Mouse (Mus musculus) liver, embryonic 11.5 days (tissue): ENCODE data around the gene Cstl1. TPM values are rescaled to one million over a fixed set of nuclear protein-coding genes. Genes with fewer than 3 reads are reported as not detected.
A peak's percentile ranks its signal among the peaks of the same experiment; 100 is the strongest.

Source experiments
- ATAC-seq: fragments of 200-750 bp; cut with Nextera tagmentation; replicated peaks from 2 replicates; pipeline ENCODE4 v1.8.0; 2017; ENCODE audit warnings: moderate number of reproducible peaks, mild to moderate bottlenecking, moderate TSS enrichment, moderate library complexity; ENCODE audit not compliant: low FRiP score
- DNase-seq: peaks from one replicate; pipeline ENCODE4 v3.0.0-alpha.2; 2017; ENCODE audit warnings: low spot score
- H3K27ac ChIP-seq: fragments of 300-500 bp; sonication (generic); 2 replicates; pipeline ENCODE4 v1.5.1; 2014; ENCODE audit warnings: mild to moderate bottlenecking, low read depth, low read length, control low read depth
- H3K27me3 ChIP-seq: fragments of 300-500 bp; sonication (generic); replicated peaks from 2 replicates; pipeline ENCODE4 v1.6.1; 2014; ENCODE audit warnings: low read length, mixed read lengths; ENCODE audit not compliant: control insufficient read depth, insufficient read depth
- H3K36me3 ChIP-seq: fragments of 300-500 bp; sonication (generic); 2 replicates; pipeline ENCODE4 v1.6.1; 2014; ENCODE audit warnings: mild to moderate bottlenecking, low read length, moderate library complexity, mixed read lengths; ENCODE audit not compliant: control insufficient read depth, insufficient read depth
- H3K4me1 ChIP-seq: fragments of 300-500 bp; sonication (generic); replicated peaks from 2 replicates; pipeline ENCODE4 v1.6.1; 2014; ENCODE audit warnings: low read length, mixed read lengths; ENCODE audit not compliant: control insufficient read depth, insufficient read depth
- H3K4me2 ChIP-seq: fragments of 300-500 bp; sonication (generic); 2 replicates; pipeline ENCODE4 v1.6.1; 2014; ENCODE audit warnings: mild to moderate bottlenecking, control low read depth, moderate library complexity
- H3K4me3 ChIP-seq: fragments of 300-500 bp; sonication (generic); 2 replicates; pipeline ENCODE4 v1.5.1; 2014; ENCODE audit warnings: low read depth, low read length, control low read depth
- H3K9ac ChIP-seq: fragments of 300-500 bp; sonication (generic); 2 replicates; pipeline ENCODE4 v1.6.1; 2014; ENCODE audit warnings: low read depth, low read length, control low read depth
- H3K9me3 ChIP-seq: fragments of 300-500 bp; sonication (generic); 2 replicates; pipeline ENCODE4 v1.6.1; 2016; ENCODE audit warnings: low read length, inconsistent platforms, mixed read lengths; ENCODE audit not compliant: control insufficient read depth
- WGBS: fragments of 180-500 bp; shearing (Covaris S2); extraction: QIAGEN DNeasy Blood & Tissue Kit; methylation state at CpG from one replicate; pipeline ENCODE4 v1.1.7; 2014; 5-methylcytosine and 5-hydroxymethylcytosine counted together
- polyA plus RNA-seq: library from polyadenylated mRNA; unstranded; fragments of >200 nt; fragmentation: Nextera tagmentation; extraction: Ambion mirVana; gene quantifications from 2 replicates; pipeline ENCODE4 v1.2.1, GENCODE M21; 2014

The Cstl1 gene
- not detected in 2 replicates for polyA plus RNA-seq

DNA sequence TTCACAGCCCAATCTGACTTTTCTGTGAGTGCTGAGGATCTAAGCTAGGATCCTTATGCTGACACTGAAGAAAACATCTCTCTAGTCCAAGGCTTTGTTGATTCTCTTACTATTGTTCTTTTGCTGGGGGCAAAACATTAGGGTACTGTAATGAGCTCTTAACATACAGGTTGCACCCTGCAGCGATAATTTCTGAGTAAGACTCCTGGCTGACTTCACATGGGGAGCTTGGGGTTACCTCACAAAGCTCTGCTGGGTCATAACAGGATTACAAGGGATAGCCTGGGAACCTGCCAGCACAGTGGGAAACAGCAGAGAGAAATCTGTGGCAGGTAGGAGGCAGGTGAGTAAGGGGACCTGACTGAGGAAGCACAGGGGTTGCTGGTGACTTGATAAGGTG is at the start of gene Cstl1:
Cstl1 (plus strand) TSS at position 301 of the 400 bp plus-strand sequence.
- Histone ChIP-seq H3K4me1 (no peaks in the 10 kb centered on the region), H3K27ac (no peak within 1 kb of the TSS), H3K9ac (no peak within 1 kb of the TSS), H3K4me3 (no peak within 1 kb of the TSS), H3K27me3 (no peaks in the 10 kb centered on the region), H3K9me3 (no peaks in the 10 kb centered on the region), H3K36me3 (no peaks in the 10 kb centered on the region), H3K4me2 (no peak within 1 kb of the TSS)
- DNase-seq (no peak), ATAC-seq (no peak)
- 78% methylated on average over 1 of the region's 1 CpGs for WGBS

DNA sequence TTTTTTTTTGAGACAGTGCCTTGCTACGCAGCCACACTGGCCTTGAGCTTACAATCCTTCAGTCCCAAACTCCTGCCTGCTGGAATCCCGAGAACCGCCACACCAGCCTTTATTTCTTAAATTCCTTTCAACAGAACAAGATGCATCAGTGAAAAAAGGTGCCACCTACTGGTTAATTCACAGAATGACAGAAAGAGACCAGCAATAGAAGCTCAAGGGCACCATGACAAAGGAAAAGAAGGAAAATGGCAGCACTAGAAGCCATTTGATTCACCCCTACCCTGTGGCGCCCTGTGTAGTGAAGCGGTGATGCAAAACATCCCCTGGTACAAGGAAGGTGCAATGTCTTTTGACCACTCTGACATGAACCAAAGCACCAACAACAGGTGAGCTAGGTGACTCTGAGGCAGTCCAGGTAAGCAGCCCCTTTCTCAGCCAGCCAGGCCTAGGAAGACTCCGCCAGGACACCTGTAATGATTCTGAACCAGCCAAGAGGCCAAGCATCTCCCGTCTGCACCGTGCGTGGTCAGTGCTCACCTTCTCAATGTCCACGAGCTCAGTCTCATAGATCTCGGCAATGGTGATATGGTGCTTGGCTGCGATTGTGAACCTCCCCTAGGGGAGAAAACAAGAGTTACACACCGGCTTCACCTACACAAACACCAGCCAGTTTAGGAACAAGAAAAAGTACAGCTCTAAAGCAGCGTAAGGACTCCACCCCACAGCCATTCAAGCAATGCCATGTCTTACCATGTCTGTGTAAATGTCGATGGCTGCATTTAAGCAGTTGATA is 43.6 kb upstream of the Cstl1 start:
- no peak overlapping the region for H3K9ac ChIP-seq
- no peaks in the 10 kb centered on the region for H3K9me3 ChIP-seq
- no peak overlapping the region for H3K27ac ChIP-seq
- H3K4me1 ChIP-seq, result no peaks in the 10 kb centered on the region
- DNase-seq (no peak), ATAC-seq (no peak; the same call in 1 of the 2 replicates)
- H3K27me3 ChIP-seq, result no peaks in the 10 kb centered on the region
- no peaks in the 10 kb centered on the region for H3K36me3 ChIP-seq
- WGBS, result 84% methylated on average over 15 of the region's 15 CpGs
- no peak overlapping the region for H3K4me2 ChIP-seq
- H3K4me3 ChIP-seq, result no peak overlapping the region

DNA sequence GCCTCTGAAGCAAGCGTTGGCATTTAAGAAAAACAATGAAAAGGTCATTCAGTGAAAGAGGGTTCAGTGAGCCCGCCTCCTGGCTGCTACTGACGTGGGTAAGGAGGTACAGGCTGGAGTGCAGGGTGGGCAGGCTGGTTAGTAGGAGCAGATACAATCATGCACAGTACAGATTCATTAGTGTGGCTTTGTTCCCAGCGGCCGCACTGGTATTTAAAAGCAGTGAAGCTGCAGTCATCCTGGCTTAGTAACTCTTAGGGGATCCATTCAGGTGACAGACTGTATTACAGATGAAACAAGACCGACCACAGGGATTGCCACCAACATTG is 43.0 kb upstream of the Cstl1 start:
- no peak overlapping the region for H3K27ac ChIP-seq
- H3K4me1 ChIP-seq, result no peaks in the 10 kb centered on the region
- no peak for DNase-seq
- no peak for ATAC-seq
- no peak overlapping the region for H3K9ac ChIP-seq
- H3K4me2 ChIP-seq, result no peak overlapping the region
- H3K4me3 ChIP-seq, result no peak overlapping the region
- 83% methylated on average over 6 of the region's 6 CpGs for WGBS
- H3K27me3 ChIP-seq, result no peaks in the 10 kb centered on the region
- no peaks in the 10 kb centered on the region for H3K36me3 ChIP-seq
- H3K9me3 ChIP-seq, result no peaks in the 10 kb centered on the region

DNA sequence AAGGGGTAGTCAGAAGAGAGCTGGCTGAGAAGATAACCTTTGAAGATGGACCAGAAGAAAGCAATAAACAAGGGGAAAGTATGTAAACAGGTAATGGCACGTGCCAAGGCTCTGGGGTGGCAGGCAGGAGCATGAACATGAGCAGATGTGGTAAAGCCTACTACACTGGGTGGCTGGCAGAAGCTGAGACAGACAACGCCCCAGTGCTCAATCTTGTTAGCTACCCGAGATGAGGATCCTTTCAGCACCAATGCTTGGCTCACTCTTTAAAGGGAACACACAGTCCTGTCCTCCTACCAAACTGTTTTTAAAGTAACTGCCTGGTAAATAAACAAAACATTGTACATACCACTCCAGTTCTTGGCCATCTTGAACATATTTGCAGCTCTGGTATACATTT is 37.8 kb upstream of the Cstl1 start:
- ATAC-seq (no peak), DNase-seq (no peak)
- no peaks in the 10 kb centered on the region for H3K36me3 ChIP-seq
- H3K9me3 ChIP-seq, result no peaks in the 10 kb centered on the region
- no peaks in the 10 kb centered on the region for H3K27me3 ChIP-seq
- 88% methylated on average over 3 of the region's 3 CpGs for WGBS
- H3K27ac ChIP-seq, result no peak overlapping the region
- H3K4me3 ChIP-seq, result no peak overlapping the region
- H3K9ac ChIP-seq, result no peak overlapping the region
- H3K4me1 ChIP-seq, result no peaks in the 10 kb centered on the region
- H3K4me2 ChIP-seq, result no peak overlapping the region

DNA sequence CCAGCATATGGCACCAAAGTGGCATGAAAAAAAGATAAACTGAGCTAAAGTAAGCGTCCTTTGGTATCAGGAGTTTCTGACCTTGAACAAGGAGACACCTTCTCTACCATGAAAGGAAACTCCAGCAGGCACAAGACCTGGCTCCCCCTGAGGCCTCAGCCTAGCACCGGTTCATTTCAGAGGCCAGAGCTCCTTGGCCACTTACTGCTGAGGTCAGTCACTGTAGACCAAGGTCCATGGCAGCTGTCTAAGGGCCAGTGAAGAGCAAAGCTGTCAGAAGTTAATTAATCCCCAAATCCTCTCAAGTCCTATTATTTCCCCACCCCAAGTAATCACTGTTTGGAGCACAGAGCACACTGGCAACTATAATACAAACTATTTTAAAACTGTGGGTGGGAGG is 33.1 kb upstream of the Cstl1 start:
- ATAC-seq (no peak), DNase-seq (no peak)
- no peaks in the 10 kb centered on the region for H3K36me3 ChIP-seq
- no peak overlapping the region for H3K4me2 ChIP-seq
- H3K4me3 ChIP-seq, result no peak overlapping the region
- H3K4me1 ChIP-seq, result no peaks in the 10 kb centered on the region
- H3K27me3 ChIP-seq, result no peaks in the 10 kb centered on the region
- no peak overlapping the region for H3K27ac ChIP-seq
- 79% methylated on average over 2 of the region's 2 CpGs for WGBS
- no peak overlapping the region for H3K9ac ChIP-seq
- no peaks in the 10 kb centered on the region for H3K9me3 ChIP-seq

DNA sequence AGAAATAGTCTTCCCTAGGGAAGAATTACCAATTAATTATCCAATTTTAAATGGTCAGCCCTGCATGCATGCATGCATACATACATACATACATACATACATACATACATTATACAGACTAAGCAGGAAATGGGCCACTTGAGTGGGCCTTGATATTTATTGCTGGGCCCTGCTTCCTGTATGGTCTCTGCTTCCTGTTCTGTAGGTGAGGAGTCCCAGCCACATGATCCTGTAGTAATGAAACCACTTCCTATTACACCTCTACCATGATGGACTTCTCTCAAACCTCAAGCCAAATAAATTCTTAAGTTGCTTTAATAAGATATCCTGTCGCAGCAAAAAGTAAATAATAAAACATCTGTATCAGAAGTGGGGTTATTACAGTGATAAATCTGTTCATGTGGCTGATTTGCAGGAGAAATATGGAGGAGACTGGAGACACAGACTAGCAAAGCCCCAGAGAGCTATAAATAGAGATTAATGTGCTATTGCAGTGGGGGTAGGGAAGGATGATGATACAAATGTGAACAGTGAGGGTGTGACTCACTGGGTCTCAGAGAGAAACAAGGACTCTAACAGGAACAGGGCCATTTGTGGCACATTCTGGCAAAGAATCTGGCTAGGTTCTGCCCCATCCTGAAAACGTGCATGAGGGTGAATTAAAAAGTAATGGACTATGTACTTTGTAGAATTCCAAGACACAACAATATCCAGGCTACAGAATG is 30.7 kb upstream of the Cstl1 start:
- no peak for ATAC-seq
- H3K9ac ChIP-seq, result no peak overlapping the region
- no peaks in the 10 kb centered on the region for H3K36me3 ChIP-seq
- no peaks in the 10 kb centered on the region for H3K9me3 ChIP-seq
- no peak overlapping the region for H3K27ac ChIP-seq
- H3K4me1 ChIP-seq, result no peaks in the 10 kb centered on the region
- DNase-seq, result no peak
- no peaks in the 10 kb centered on the region for H3K27me3 ChIP-seq
- no peak overlapping the region for H3K4me3 ChIP-seq
- no peak overlapping the region for H3K4me2 ChIP-seq
- WGBS, result 49% methylated on average over 2 of the region's 2 CpGs

DNA sequence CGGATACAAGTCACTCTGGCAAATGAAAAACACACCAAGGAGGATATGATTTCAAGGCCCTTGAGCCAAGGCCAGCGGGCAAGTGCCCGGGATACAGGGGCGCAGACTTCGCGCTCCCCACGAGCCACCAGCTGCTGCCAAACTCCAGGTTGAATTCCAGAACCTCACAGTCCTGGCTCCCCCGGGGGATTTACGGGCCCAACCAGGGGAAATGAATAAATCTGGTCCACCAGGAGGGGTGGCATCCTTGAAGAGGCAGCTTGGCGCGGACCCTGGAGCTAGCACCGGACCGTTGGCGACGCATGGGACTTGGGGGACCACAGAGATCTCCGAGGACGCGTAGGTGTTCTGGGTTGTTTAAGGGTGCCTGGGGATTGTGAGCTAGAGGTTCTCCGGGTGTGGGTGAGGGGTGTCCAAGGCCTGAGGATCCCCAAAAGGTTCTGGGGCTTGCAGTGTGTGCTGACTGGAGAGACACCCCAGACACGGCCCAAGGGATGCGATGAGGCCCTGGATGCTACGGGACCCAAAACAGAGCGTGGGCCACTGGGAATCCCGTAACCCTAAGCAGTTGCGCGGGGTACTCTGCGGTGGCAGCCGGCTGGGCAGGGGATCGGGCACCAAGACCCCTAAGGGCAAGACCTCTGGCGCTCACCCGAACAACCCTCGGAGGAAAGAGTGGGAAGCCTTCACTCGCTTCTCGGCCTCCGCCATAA is 18.4 kb upstream of the Cstl1 start:
- peak overlapping the region; percentile 77 for H3K9ac ChIP-seq
- H3K9me3 ChIP-seq, result no peaks in the 10 kb centered on the region
- no peak overlapping the region for H3K27ac ChIP-seq
- 3% methylated on average over 35 of the region's 35 CpGs for WGBS
- DNase-seq (peak; percentile 40), ATAC-seq (peak; percentile 64)
- H3K4me2 ChIP-seq, result peak overlapping the region; percentile 94
- peak overlapping the region; percentile 77 for H3K4me3 ChIP-seq
- H3K27me3 ChIP-seq, result no peaks in the 10 kb centered on the region
- 0 out of 2 replicates have a peak, but pooled peaks cover 4% of the 10 kb centered on the region for H3K4me1 ChIP-seq
- H3K36me3 ChIP-seq, result no peaks in the 10 kb centered on the region

DNA sequence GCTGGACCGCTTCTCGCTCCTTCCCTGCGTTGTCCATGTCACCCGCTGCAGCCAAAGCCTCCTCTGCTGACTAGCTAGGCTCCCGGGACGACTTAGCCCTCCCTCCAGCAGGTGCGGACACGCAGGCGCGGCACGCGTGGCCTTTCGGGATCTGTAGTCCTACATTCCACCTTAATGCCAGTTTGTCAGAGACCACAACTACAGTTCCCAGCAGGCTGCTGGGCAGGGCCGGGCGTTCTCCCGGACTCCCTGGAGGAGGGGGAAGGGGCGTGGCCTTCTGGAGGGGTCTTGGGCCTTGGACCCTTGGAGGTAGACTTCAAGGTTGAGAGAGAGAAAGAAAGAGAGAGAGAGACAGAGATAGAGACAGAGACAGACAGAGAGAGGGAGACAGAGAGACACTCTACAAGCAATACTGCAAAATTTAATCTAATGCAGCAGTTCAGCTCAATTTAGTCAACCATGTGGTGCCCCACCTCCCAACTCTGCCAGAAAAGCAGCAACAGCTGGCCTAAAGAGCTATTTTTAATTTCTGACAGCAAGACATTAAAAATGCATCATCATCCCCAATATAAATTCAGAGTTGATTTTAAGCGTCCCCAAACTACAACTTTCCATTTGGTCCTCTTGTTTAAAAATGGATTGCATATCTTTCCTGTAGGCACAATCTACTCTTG is 17.7 kb upstream of the Cstl1 start, which contains the start of gene Napb:
Napb (minus strand) TSS at position 141 of the 674 bp plus-strand sequence.
- no peaks in the 10 kb centered on the region for H3K9me3 ChIP-seq
- H3K4me1 ChIP-seq, result 0 out of 2 replicates have a peak, but pooled peaks cover 4% of the 10 kb centered on the region
- H3K4me3 ChIP-seq, result peak within 1 kb of the TSS; percentile 77
- ATAC-seq, result peak; percentile 99
- H3K9ac ChIP-seq, result peak within 1 kb of the TSS; percentile 77
- 4% methylated on average over 18 of the region's 18 CpGs for WGBS
- DNase-seq, result peak; percentile 85
- no peaks in the 10 kb centered on the region for H3K36me3 ChIP-seq
- no peaks in the 10 kb centered on the region for H3K27me3 ChIP-seq
- H3K4me2 ChIP-seq, result peak within 1 kb of the TSS; percentile 94
- H3K27ac ChIP-seq, result no peak within 1 kb of the TSS
